Mouse (Mus musculus): ENCODE results near the gene Syt6.
"Not testable (repeated sequence)": the region's sequence is repeated elsewhere in the genome, so short reads cannot be mapped to it uniquely, and the experiment has no call there.

The Syt6 gene

DNA sequence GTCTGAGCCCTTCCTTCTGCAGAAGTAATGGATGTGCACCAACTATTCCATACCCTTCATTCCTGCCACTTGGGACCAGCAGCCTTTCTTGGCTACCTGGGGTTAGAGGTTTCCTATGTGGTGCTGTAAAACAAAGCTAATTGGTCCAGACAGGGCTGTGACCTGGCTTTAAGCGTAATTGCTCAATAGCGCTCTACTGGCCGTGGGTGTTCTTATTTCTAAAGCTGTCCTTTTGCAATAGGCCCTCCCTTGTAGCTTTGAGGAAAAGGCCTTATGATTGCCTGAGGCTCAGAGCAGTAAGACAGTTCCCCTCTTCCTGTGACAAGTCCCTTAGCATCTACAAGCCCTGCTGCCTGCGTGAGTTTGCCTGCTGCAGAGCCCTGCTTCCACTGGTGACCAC lies 22.6 kb downstream of the Syt6 start:
- DNase-seq (ENCODE audit: low read depth, low spot score) = no peak

DNA sequence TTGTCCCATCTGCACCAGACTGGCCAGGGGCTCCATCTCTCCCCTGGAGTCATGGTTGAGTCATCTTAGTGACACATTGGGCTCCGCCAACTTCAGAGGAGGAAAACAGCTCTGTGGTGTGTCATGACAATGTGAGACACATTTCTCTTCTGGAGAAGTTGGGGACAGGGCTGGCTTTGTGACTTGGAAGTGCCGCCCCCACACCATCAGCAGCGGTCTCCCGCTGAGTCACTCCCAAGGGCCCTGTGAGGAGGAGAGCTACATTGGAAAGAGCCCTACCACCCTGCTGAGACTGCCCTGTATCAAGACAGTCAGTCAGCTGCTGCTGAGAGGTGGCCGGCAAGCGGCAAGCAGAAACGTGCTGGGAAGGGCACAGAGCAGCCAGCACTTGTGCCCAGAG lies 26.0 kb downstream of the Syt6 start:
- peak; percentile 8 for DNase-seq (ENCODE audit: low read depth, low spot score)

DNA sequence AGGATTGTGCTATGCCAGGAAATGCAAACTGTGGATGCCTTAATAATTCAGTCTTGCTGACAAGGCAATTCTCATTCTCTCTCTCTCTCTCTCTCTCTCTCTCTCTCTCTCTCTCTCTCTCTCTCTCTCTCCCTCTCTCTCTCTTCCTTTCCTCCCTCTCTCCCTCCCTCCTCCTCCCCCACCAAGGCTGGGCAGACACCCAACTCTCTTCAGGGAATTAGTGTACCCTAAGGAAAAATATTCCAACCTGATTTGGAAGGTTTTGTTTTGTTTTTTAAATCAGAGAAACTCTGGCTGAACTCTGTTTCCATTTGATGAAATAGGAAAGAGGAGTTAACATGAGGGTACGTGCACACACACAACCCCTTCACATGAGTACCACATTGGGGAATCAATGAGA lies 26.5 kb downstream of the Syt6 start:
- DNase-seq (ENCODE audit: low read depth, low spot score) = no peak

DNA sequence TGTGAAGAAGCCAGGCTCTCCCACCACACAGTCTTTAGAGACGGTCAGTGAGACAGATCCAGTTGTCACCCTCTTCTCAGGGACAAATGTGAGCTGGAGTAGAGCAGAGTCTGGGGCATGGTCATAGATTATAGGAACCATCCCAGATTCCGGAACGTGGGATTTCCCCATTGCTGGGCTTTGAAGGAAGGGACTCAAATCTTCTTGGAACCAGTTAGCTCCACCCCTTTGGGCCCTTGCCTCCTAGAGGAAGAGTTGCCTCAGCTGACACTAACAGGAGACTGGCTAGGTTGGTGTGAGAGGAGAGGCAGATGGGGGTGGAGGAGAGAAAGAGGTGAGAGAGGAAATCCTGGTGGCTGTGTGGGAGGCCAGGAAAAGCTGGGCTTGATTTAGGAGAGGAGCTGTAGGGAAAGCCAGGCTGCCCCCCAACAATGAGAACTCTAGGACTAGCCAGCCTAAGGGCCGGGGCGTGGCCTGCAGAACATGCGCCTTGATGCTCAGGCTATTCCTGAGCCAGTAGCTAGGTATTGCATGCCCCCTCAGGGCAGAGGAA lies 31.1 kb downstream of the Syt6 start:
- DNase-seq (ENCODE audit: low read depth, low spot score) = no peak

DNA sequence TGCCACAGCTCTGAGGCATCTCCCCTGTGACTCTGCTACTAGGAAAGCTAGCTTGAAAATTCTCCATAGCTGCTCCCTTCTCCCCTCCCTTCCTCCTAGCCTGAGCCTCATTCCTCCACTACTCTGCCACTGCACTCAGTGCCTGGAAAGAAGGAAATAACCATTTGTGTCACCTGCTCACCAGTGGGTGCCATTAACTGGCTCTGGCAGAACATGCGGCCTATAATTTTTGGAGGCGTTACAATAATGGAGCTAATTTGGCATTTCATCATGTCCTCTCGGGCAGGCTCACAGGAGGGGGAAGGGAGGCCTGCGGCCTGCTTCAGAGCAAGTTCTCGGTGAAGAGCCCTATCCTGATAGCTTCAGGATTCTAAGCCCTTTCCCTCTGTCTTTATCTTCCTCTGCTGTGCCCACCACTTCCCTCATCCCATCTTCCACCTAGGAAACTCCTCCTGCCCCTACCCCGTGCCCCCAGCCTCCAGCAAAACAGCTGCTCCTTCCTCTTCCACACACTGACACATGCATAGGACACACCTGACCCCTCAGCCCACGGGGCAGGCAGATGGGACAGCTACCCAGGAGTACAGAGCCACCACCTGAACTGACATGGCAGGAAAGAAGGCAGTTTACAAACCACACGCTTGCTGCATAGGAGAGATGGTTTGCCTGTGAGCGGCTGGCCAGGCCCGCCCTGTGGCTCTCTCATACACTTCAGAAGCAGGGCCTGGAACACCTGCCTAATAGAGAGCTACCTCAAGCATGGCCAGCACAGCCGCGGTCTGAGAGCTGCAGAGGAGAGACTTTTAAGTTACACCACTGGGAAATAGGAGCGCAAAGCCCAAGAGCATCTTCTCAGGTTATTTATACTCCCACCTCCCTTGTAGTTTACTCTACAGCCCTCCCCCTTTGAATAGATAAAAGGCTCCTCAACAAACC lies 31.9 kb downstream of the Syt6 start:
- no peak for DNase-seq (ENCODE audit: low read depth, low spot score)

DNA sequence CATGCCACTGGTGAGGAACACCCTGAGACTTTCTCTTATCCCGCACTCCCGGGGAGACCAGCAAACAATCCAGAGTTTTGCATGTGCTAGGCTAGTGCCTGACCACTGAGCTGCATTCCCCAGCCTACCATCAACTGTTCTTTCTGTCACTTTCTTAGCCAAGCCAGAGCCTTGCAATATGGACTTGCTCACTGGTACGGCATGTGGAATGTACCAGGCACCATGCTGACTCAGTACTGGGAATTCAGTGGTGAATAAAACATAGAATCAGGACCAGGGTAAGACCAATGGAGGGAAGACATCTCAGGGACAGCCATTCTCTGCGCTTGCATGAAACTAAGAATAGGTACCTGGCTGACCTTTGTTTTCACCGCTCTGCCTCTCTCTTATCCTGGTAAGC lies 35.2 kb downstream of the Syt6 start:
- no peak for DNase-seq (ENCODE audit: low read depth, low spot score)

DNA sequence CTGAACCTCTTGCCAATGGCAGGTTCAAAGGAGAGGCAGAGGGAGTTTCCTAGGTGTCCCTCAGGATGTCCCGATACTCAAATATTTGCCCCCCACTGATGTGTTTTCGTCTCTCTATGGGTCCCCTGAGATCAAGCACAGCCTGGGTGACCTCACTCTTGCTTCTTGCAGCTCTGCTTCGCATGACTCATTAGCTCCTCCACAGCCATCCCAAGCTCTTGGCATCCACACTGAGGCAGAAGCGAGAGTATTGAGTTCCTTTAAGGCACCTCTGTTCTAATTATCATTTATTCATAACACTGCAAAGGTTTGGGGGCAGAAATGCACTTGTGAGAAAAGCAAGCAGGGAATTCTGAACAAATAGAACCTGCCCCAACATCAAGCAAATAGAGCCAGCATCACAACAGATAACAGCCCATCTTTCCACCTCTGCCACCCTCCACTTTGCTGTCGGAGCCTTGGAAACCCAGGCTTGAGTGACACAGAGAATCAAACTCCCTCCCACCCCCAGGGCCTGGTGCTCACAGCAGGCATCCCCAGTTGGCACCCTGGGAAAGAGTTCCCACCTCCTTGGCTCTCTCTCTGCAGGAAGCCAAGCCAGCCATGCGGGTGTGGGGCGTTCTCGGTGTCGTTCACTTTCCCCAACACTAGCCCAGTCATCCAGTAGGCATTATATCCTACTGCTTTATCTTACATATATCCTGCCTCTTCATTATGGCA lies 37.8 kb downstream of the Syt6 start:
- DNase-seq (ENCODE audit: low read depth, low spot score) = no peak

DNA sequence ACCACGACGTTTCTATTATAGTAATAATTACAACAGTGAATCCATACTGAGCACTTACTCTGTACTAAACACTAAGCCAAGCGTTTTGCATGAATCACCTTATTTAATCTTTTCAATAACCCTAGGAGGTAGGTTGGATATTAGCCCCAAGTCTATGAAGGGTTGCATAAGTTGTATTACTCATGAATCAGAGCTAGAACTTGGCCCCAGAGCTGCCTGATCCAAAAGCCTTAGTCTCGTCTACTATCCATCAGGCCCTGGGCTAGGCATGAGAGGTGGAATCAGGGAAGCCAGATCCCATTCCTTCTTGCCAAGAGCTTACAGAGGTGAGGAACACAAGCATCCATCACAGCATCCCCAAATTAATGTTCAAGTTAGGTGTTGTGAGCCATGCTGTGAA lies 40.6 kb downstream of the Syt6 start:
- no peak for DNase-seq (ENCODE audit: low read depth, low spot score)

DNA sequence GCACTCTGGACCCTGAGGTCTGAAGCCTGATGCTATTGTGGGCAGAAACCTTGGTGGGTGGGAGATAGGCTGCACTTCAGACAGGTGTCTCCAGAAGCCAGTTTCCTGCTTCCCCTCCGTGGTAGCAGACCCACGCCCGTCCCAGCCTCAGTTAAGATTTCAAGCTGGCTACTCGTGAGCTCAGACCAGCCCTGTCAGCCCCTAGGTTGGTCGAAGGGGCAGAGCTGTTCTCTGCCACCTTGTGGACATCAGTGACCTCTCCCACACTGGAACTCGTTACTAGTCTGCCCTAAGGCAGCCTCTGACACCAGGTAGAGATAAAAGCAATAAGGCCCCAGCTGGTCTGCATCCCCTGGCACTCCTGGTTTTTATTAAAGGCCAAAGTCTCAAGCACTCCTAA lies 42.0 kb downstream of the Syt6 start:
- DNase-seq (ENCODE audit: low read depth, low spot score) = no peak

DNA sequence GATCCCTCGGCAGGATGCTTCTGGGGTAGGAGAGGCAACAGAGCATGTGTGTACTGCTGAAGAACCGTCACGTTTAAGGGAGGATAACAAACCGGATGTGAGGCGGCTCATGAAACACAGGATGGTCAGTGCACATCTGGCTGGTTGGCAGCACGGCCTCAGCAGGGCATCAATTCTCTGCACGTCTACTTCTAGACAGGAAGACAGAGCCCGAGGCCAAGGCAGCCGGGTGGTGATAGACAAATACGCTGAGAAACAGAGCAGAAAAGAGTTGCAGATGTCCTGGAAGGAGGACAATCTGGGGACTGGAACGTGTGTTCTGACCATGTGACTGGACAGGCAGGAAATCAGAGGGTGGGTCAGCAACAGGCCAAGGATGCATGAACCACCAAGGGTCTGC lies 45.1 kb downstream of the Syt6 start:
- DNase-seq (ENCODE audit: low read depth, low spot score) = no peak

DNA sequence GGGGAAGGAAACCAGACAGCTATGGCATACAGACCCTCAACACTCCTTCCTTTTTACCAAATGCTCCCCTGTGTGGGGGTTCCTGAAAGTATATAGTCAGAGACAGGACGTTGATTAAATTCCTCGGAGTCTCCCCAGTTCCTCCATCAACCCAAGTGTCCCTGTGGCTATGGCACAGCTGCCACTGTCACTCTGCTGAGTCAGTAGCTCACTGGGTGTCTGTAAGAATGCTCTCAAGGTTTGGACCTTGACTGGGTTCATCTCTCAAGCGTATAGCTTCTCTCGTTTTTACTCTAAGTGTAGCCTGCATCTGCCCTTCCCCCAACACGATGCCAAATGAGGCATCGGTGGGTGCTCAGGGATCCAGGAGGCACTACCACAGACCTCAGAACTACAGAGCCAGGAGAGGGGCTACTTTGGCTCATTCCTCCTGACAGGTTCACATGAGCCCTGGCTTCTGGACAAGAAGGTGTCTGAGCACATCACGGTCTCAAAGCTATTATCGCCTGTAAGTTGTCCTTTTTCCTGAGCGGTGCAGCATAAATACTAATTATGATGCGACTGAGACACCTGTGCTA lies 49.0 kb downstream of the Syt6 start:
- no peak for DNase-seq (ENCODE audit: low read depth, low spot score)

DNA sequence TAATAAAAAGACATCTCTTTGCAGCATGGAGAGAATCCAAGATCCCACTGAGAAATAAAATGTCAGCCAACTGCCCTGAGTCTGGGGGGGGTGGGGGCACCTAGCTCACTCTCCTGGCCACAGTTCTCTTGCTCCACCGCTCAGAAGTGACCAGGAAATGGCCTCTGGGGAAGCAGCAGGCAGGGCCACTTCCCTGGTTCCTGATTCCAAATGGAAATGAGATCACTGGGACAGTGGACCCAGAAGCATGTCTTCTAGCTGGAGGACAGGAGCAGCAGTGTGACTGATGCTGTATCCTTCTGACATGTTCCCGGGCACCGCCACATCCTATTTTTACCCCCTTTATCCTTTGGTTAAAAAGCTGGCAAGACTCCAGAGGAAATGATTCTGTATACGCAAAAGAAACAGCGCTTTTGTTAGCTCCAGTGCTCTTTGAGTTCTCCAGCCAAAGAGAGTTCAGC lies 49.6 kb downstream of the Syt6 start:
- no peak for DNase-seq (ENCODE audit: low read depth, low spot score)

DNA sequence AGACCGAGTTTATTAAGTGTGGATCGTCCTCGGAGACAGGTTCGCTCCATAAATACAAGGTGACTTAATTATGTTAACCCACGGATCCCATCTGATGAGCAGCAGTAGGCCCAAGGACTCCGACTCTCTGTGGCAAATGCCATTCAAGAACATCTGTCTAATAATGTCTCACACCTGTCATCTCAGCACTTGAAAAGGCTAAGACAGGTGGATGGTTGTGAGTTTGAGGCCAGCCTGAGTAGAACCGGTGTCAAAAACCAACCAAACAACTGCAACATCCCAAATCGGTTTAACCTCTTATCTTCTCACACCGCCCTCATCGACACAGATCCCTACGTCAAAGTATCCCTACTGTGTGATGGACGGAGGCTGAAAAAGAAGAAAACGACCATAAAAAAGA lies 50.1 kb downstream of the Syt6 start:
- no peak for DNase-seq (ENCODE audit: low read depth, low spot score)

DNA sequence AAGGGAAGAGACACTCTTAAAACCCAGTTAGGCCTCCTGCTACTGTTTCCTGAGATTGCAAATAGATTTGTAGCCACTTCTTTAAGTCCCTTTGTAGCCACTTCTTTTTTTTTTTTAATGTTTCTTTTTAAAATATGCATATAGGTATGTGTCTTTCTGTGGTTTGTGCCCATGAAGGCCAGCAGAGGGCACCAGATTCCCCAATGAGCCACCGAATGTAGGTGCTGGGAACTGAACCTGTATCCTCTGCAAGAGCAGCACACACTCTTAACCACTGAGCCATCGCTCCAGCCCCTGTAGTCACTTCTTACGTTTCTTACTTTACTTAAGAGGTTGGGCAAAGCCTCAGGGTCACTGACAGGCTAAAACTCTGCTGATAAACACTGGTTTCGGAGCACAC lies 51.5 kb downstream of the Syt6 start:
- peak; percentile 51 for DNase-seq (ENCODE audit: low read depth, low spot score)

DNA sequence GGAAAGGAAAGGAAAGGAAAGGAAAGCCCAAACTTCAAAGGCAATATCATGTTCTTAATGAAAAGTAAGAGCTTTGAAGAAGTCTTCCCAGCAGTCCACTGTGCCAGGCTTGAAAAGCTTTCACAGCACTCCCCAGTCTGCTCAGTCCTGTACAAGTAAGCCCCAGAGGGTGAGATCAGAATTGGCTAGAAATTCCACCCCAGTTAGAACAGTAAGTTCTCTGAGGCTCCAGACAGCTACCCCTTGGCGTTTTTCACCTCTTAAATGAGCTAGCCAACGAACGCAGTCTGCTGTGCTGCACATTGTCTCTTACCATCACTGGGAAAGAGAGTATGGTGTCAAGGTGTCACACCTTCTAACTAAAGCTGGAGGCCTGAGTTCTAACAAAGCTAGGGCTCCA lies 52.6 kb downstream of the Syt6 start:
- DNase-seq (ENCODE audit: low read depth, low spot score) = no peak

DNA sequence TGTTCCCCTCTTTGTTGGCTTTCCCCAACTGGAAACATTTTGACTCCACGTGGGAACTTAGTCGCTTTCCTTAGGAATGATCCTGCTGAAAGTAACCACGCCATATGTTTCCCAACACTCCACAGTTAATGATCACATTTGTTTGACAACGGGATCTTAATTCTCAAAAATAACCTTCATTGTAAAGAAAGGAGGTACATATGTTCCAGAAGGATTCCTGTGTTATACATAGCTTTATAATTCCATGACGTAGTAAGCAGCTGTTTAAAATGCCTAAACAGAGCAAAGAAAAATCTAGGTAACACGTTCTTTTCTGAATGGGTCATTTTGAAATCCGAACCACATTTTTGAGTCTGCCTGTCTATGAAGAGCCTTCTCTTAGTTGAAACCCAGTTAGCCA lies 58.1 kb downstream of the Syt6 start:
- no peak for DNase-seq (ENCODE audit: low read depth, low spot score)

DNA sequence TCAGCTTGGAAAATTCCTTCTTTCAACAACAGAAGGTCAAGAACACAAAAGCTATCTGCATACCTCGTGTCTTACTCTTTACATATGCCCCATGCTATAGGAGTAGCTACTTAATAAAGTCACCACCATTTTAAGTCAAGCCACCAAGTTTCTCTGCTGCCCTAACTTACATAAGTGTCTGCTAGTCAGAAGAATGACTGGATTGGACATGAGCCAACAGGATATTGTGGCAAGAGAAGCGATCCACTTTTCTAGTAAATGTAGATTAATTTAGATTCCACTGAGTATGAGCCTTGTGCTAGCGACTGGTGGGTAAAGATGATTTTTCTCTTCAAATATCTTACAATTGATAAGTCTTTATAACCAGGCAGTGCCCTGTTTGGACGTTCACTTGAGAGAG lies 58.8 kb downstream of the Syt6 start:
- DNase-seq (ENCODE audit: low read depth, low spot score) = no peak

DNA sequence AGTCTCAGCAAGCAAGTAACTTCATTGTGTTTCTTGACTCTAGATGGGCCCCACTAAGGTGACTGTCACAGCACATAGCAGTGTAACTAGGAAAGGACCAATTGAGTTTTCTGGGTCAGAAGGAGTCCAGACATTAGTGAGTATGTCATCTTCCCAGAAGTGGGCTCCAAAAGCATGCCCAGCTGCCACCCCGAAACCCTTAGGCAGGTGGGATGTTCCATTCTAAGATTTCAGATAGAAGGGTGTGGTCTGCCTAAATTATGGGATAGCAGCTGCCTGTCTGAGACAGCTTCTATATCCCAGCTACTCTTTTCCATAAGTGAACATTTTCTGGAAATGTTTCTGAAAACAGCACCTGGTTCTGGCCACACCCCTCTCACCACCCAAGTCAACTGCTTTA lies 59.2 kb downstream of the Syt6 start:
- DNase-seq (ENCODE audit: low read depth, low spot score) = no peak

DNA sequence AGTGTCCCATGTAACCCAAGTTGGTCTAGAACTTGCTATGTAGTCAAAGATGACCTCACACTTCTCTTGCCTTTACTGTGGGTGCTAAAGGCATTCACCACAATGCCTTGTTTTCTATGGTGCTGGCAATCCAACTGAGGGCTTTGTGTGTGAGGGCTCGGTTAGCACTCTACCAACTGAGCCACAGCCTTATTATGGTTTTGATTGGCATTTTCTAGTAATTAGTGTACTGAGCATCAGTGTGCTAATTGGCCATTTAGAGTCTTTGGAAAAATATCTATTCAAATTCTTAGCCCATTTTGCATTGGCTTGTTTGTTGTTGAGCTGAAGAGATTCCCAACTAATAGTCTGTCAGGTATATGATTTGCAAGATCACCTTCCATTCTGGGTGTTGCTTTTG lies 62.6 kb downstream of the Syt6 start:
- no peak for DNase-seq (ENCODE audit: low read depth, low spot score)

DNA sequence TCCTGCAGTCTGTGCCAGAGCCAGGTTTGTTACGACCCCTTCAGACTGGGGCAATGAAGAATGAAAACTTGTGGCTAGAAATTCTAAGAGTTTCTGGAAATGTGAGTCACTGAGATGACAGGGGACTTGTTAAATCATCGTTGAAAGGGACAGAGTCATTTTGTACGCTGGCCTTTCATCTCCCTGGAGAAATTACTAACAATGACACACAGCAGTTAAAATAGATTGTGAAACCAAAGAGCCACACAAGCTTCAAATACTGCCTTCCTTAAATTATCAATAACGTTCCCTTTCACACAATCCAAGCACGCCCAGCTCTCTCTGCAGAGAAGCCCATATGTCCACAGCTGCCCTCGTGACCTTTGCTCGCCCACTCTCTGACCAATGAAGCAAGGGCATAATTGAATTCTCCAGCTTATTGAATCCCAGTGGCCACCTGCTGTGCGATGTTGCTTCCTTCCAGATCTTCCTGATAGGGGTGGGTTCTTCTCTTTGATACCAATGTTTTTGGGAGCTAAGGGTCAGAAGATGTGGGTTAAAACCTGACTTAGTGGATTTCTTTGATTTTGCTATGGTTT lies 65.3 kb downstream of the Syt6 start:
- peak; percentile 27 for DNase-seq (ENCODE audit: low read depth, low spot score)

DNA sequence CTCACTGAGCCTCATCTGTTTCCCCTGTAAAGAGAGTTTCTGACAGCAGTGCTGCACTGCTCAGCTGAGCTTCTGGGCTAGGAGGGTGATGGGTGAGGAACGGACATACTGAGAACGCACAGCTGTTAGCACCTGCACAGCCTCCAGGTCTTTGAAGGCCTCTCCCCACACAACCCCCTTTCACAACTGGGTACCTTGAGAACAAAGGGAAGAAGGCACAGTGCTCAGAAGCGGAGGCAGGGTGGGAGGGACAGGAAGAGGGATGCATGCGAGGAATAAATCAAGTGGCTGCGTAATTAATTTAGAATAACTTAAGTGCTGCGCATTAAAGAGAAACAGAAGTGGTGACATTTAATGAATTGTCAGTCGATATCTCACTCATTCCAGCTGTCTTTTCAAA lies 66.3 kb downstream of the Syt6 start:
- peak; percentile 16 for DNase-seq (ENCODE audit: low read depth, low spot score)

DNA sequence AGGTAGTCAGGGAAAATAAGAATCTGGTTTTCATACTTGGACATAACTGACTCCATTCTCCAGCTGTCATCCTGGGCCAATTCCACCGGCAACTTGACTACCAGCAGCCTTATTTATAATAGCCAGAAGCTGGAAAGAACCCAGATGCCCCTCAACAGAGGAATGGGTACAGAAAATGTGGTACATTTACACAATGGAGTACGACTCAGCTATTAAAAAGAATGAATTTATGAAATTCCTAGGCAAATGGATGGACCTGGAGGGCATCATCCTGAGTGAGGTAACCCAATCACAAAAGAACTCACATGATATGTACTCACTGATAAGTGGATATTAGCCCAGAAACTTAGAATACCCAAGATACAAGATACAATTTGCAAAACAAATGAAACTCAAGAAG lies 70.9 kb downstream of the Syt6 start, which contains the start of gene Atg4a-ps:
Gene Atg4a-ps, minus strand, starts transcription at position 101 of the 400 bp plus-strand sequence.
- not testable (repeated sequence) for DNase-seq (ENCODE audit: low read depth, low spot score)
